Mouse (Mus musculus): ENCODE results near the gene Rhd.

- TF ChIP-seq POLR2A (IDR thresholded peaks at IDR 0.05; ENCODE audit: borderline replicate concordance, low read depth, low read length), result no peak
- TF ChIP-seq CTCF (IDR thresholded peaks at IDR 0.05; ENCODE audit: low read depth, low read length), result no peak
These were observed 27.8 kb downstream of the Rhd start for GRCm38 (mm10) chr4:134892096-134892495.

All from bone marrow macrophage, adult 2 months (primary cell).